Mouse (Mus musculus) MEL (cell line): ENCODE results near the gene Rora. TPM values are rescaled to one million over a fixed set of nuclear protein-coding genes. Genes with fewer than 3 reads are reported as not detected.

Experiments used
- DNase-seq: peaks from one replicate; pipeline ENCODE4 v3.0.0; 2011; ENCODE audit warnings: low read depth, low spot score
- H3K27ac ChIP-seq: 2 replicates; pipeline ENCODE4 v1.5.1; 2012; ENCODE audit warnings: low read depth, mild to moderate bottlenecking, control low read depth, low read length, moderate library complexity; ENCODE audit not compliant: control insufficient read depth
- H3K27me3 ChIP-seq, 2 experiments: fragments of 150-350 bp in 1 of 2; sonication (generic) in 1 of 2; 2 replicates each; pipeline ENCODE4 v1.6.1; 2012; ENCODE audit warnings: low read length in 2 of 2, mild to moderate bottlenecking in 2 of 2, improper control_type of control experiment in 1 of 2, moderate library complexity in 1 of 2; ENCODE audit not compliant: insufficient read depth in 2 of 2, control insufficient read depth in 1 of 2
- H3K36me3 ChIP-seq, 2 experiments: 2 replicates each; pipeline ENCODE4 v1.6.1; 2012 to 2014; ENCODE audit warnings: low read length in 2 of 2, improper control_type of control experiment in 1 of 2, inconsistent platforms in 1 of 2, mild to moderate bottlenecking in 1 of 2; ENCODE audit not compliant: insufficient read depth in 2 of 2, control insufficient read depth in 1 of 2
- H3K4me1 ChIP-seq, 2 experiments: fragments of 150-350 bp in 1 of 2; sonication (generic) in 1 of 2; 2 replicates each; pipeline ENCODE4 v1.6.1; 2012; ENCODE audit warnings: low read length in 2 of 2, improper control_type of control experiment in 1 of 2, mild to moderate bottlenecking in 1 of 2; ENCODE audit not compliant: insufficient read depth in 2 of 2, control insufficient read depth in 1 of 2
- H3K4me3 ChIP-seq, 2 experiments: fragments of 150-350 bp in 1 of 2; sonication (generic) in 1 of 2; 2 replicates each; pipeline ENCODE4 v1.5.1; 2012; ENCODE audit warnings: low read depth in 2 of 2, low read length in 2 of 2, mild to moderate bottlenecking in 2 of 2, moderate library complexity in 2 of 2, control low read depth in 1 of 2, improper control_type of control experiment in 1 of 2; ENCODE audit not compliant: control insufficient read depth in 1 of 2, insufficient read depth in 1 of 2
- H3K79me2 ChIP-seq: 2 replicates; pipeline ENCODE4 v1.6.1; 2012; ENCODE audit warnings: mild to moderate bottlenecking, low read length, moderate library complexity; ENCODE audit not compliant: control insufficient read depth, poor library complexity, insufficient read depth
- H3K9ac ChIP-seq: 2 replicates; pipeline ENCODE4 v1.6.1; 2012; ENCODE audit warnings: low read depth, mild to moderate bottlenecking, control low read depth, low read length, moderate library complexity; ENCODE audit not compliant: control insufficient read depth, poor library complexity, severe bottlenecking
- H3K9me3 ChIP-seq: fragments of 150-350 bp; sonication (generic); replicated peaks from 2 replicates; pipeline ENCODE4 v1.6.1; 2012; ENCODE audit warnings: mild to moderate bottlenecking, low read length, improper control_type of control experiment, moderate library complexity; ENCODE audit not compliant: insufficient read depth
- BHLHE40 ChIP-seq: IDR thresholded peaks from 2 replicates; pipeline ENCODE4 v1.6.1; 2012; ENCODE audit warnings: low read depth, mild to moderate bottlenecking, inconsistent platforms, low read length, improper control_type of control experiment, borderline replicate concordance
- CHD1 ChIP-seq: IDR thresholded peaks from 2 replicates; pipeline ENCODE4 v1.6.1; 2012; ENCODE audit warnings: low read depth, mild to moderate bottlenecking, inconsistent platforms, low read length, improper control_type of control experiment
- CHD2 ChIP-seq: IDR thresholded peaks from 2 replicates; pipeline ENCODE4 v1.6.1; 2011; ENCODE audit warnings: low read length, improper control_type of control experiment
- ELF1 ChIP-seq: IDR thresholded peaks from 2 replicates; pipeline ENCODE4 v1.6.1; 2014; ENCODE audit warnings: low read depth, mild to moderate bottlenecking, inconsistent platforms, low read length, improper control_type of control experiment, moderate library complexity
- EP300 ChIP-seq, 2 experiments: IDR thresholded peaks; 2 replicates each; pipeline ENCODE4 v1.6.1; 2011; ENCODE audit warnings: improper control_type of control experiment in 2 of 2, low read length in 2 of 2, low read depth in 1 of 2, mild to moderate bottlenecking in 1 of 2
- GABPA ChIP-seq: IDR thresholded peaks from 2 replicates; pipeline ENCODE4 v1.6.1; 2012; ENCODE audit warnings: low read depth, mild to moderate bottlenecking, inconsistent platforms, low read length, improper control_type of control experiment, moderate library complexity
- GATA1 ChIP-seq: IDR thresholded peaks from 2 replicates; pipeline ENCODE4 v1.6.1; 2011; ENCODE audit warnings: low read depth, low read length, improper control_type of control experiment
- JUND ChIP-seq: IDR thresholded peaks from 2 replicates; pipeline ENCODE4 v1.6.1; 2011; ENCODE audit warnings: low read depth, mild to moderate bottlenecking, improper control_type of control experiment, low read length
- KAT2A ChIP-seq: conservative IDR thresholded peaks from 2 replicates; pipeline ENCODE4 v1.6.1; 2012; ENCODE audit warnings: low read depth, low read length, improper control_type of control experiment, inconsistent platforms
- MAFK ChIP-seq: IDR thresholded peaks from 2 replicates; pipeline ENCODE4 v1.6.1; 2011; ENCODE audit warnings: low read depth, mild to moderate bottlenecking, low read length, improper control_type of control experiment, borderline replicate concordance
- MXI1 ChIP-seq: IDR thresholded peaks from 2 replicates; pipeline ENCODE4 v1.6.1; 2011; ENCODE audit warnings: mild to moderate bottlenecking, low read depth, low read length, improper control_type of control experiment
- MYB ChIP-seq: IDR thresholded peaks from 2 replicates; pipeline ENCODE4 v1.6.1; 2011; ENCODE audit warnings: mild to moderate bottlenecking, low read depth, low read length, improper control_type of control experiment
- NELFE ChIP-seq: IDR thresholded peaks from 2 replicates; pipeline ENCODE4 v1.6.1; 2011; ENCODE audit warnings: low read depth, low read length, improper control_type of control experiment
- NRF1 ChIP-seq: IDR thresholded peaks from 2 replicates; pipeline ENCODE4 v1.6.1; 2014; ENCODE audit warnings: low read depth, mild to moderate bottlenecking, inconsistent platforms, low read length, improper control_type of control experiment, moderate library complexity; ENCODE audit not compliant: poor library complexity, insufficient read depth, severe bottlenecking
- POLR2A ChIP-seq, 2 experiments: IDR thresholded peaks; 2 replicates each; pipeline ENCODE4 v1.6.1; 2011 to 2012; ENCODE audit warnings: low read length in 2 of 2, mild to moderate bottlenecking in 2 of 2, control low read depth in 1 of 2, improper control_type of control experiment in 1 of 2, low read depth in 1 of 2, moderate library complexity in 1 of 2; ENCODE audit not compliant: control insufficient read depth in 1 of 2, insufficient read depth in 1 of 2, poor library complexity in 1 of 2
- POLR2AphosphoS5 ChIP-seq: IDR thresholded peaks from 2 replicates; pipeline ENCODE4 v1.6.1; 2012; ENCODE audit warnings: low read depth, borderline replicate concordance, mild to moderate bottlenecking, inconsistent platforms, low read length, moderate library complexity, mixed read lengths
- RCOR1 ChIP-seq: IDR thresholded peaks from 2 replicates; pipeline ENCODE4 v1.6.1; 2012; ENCODE audit warnings: low read depth, mild to moderate bottlenecking, inconsistent platforms, low read length, improper control_type of control experiment
- SIN3A ChIP-seq: IDR thresholded peaks from 2 replicates; pipeline ENCODE4 v1.6.1; 2012; ENCODE audit warnings: low read length, improper control_type of control experiment, inconsistent platforms
- SMC3 ChIP-seq: IDR thresholded peaks from 2 replicates; pipeline ENCODE4 v1.6.1; 2011; ENCODE audit warnings: low read depth, low read length, improper control_type of control experiment
- UBTF ChIP-seq: IDR thresholded peaks from 2 replicates; pipeline ENCODE4 v1.6.1; 2012; ENCODE audit warnings: low read depth, mild to moderate bottlenecking, inconsistent platforms, low read length, improper control_type of control experiment, moderate library complexity, borderline replicate concordance; ENCODE audit not compliant: insufficient read depth
- USF1 ChIP-seq: IDR thresholded peaks from 2 replicates; pipeline ENCODE4 v1.6.1; 2014; ENCODE audit warnings: low read depth, mild to moderate bottlenecking, inconsistent platforms, low read length, improper control_type of control experiment, moderate library complexity
- USF2 ChIP-seq, 2 experiments: IDR thresholded peaks; 2 replicates each; pipeline ENCODE4 v1.6.1; 2011 to 2012; ENCODE audit warnings: improper control_type of control experiment in 2 of 2, low read length in 2 of 2, borderline replicate concordance in 1 of 2, inconsistent platforms in 1 of 2, low read depth in 1 of 2, mild to moderate bottlenecking in 1 of 2; ENCODE audit not compliant: insufficient read depth in 1 of 2
- ZC3H11A ChIP-seq: IDR thresholded peaks from 2 replicates; pipeline ENCODE4 v1.6.1; 2012; ENCODE audit warnings: low read depth, mild to moderate bottlenecking, inconsistent platforms, low read length, improper control_type of control experiment
- ZKSCAN1 ChIP-seq: IDR thresholded peaks from 2 replicates; pipeline ENCODE4 v1.6.1; 2012; ENCODE audit warnings: low read depth, mild to moderate bottlenecking, inconsistent platforms, low read length, improper control_type of control experiment, moderate library complexity
- ZMIZ1 ChIP-seq: IDR thresholded peaks from 2 replicates; pipeline ENCODE4 v1.6.1; 2012; ENCODE audit warnings: low read depth, mild to moderate bottlenecking, inconsistent platforms, low read length, improper control_type of control experiment, moderate library complexity
- ZNF384 ChIP-seq: IDR thresholded peaks from 2 replicates; pipeline ENCODE4 v1.6.1; 2012; ENCODE audit warnings: low read depth, mild to moderate bottlenecking, inconsistent platforms, low read length, improper control_type of control experiment
- polyA plus RNA-seq, 2 experiments: library from polyadenylated mRNA; stranded (reverse) in 1 of 2; unstranded in 1 of 2; fragments of >175 nt in 1 of 2; fragments of >200 nt in 1 of 2; gene quantifications; 2 replicates each; pipeline versions ENCODE4 v1.2.1 to v1.2.4; 2012; ENCODE audit warnings: low replicate concordance in 2 of 2, low read depth in 1 of 2; ENCODE audit not compliant: insufficient read length in 2 of 2, insufficient read depth in 1 of 2, missing spikeins in 1 of 2
- total RNA-seq: library from RNA; depleted of rRNA; stranded (reverse); fragments of 300-350 nt; gene quantifications from 2 replicates; pipeline ENCODE4 v1.2.3, GENCODE M21; 2012

Rora gene
- total and polyA plus RNA-seq, 3 experiments: not detected

DNA sequence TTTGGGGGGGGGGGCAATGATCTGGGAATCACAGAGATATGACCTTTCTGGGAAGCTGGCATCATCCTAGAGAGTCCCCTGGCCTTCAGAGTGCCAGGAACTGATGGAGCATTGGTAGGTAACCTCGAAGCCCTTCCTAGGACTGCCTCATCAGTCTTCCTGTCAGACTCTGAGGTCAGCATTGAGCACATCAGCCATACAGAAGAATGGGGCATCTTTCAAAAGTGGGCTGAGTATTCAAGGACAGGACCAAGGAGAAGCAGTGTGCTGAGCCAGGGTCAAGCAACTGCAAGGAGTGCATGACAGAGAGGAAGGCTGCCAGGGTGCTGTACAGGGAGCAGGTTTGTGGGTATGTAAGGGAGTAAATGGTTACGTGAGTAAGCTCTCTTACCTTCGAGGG is 523.4 kb downstream of the Rora start:
- Histone ChIP-seq H3K79me2 (no peaks in the 10 kb centered on the region), H3K4me1 (no peaks in the 10 kb centered on the region), H3K9me3 (no peaks in the 10 kb centered on the region), H3K4me3 (no peak overlapping the region), H3K9ac (no peak overlapping the region), H3K27ac (no peak overlapping the region), H3K27me3 (no peaks in the 10 kb centered on the region), H3K36me3 (no peaks in the 10 kb centered on the region)
- TF ChIP-seq UBTF (no peak), GABPA (no peak), ZKSCAN1 (no peak), MXI1 (no peak), EP300 (IDR thresholded peaks at IDR 0.05; ENCODE audit: low read depth in 1 of 2, low read length in 2 of 2) (no peak), USF1 (no peak), CHD1 (no peak), KAT2A (no peak), MYB (no peak), NRF1 (no peak), ELF1 (no peak), ZMIZ1 (no peak), USF2 (IDR thresholded peaks at IDR 0.05; ENCODE audit: borderline replicate concordance in 1 of 2, insufficient read depth in 1 of 2, low read depth in 1 of 2, low read length in 2 of 2) (no peak), RCOR1 (no peak), SIN3A (no peak)
- no peak for DNase-seq

DNA sequence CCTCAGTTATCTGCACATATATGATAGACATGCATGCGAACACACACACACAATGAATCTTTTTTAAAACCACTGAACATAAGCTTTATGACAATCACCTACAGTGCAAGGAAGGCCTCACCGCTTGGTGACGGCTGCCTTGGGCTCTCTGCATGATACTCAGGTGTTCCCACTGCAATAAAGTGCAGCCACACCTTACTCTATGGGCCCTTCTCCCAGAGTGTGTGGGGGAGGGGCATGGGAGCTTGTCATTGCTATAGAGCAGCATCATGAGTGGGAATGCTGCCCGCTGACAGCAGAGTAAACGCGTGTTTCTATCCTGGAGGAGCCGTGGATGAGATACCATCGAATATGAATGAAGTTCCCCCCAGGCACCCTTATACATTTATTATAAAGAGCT is 525.6 kb downstream of the Rora start:
- H3K79me2 ChIP-seq: no peaks in the 10 kb centered on the region
- no peaks in the 10 kb centered on the region for H3K9me3 ChIP-seq
- TF ChIP-seq BHLHE40: no peak
- no peak for TF ChIP-seq MAFK
- no peak for TF ChIP-seq ZC3H11A
- no peak for TF ChIP-seq CHD2
- TF ChIP-seq POLR2AphosphoS5: no peak
- TF ChIP-seq MYB: no peak
- no peak for TF ChIP-seq POLR2A (IDR thresholded peaks at IDR 0.05; ENCODE audit: control insufficient read depth in 1 of 2, insufficient read depth in 1 of 2, low read depth in 1 of 2, low read length in 2 of 2, poor library complexity in 1 of 2)
- no peak for TF ChIP-seq USF1
- no peak for TF ChIP-seq NRF1
- TF ChIP-seq EP300 (IDR thresholded peaks at IDR 0.05; ENCODE audit: low read depth in 1 of 2, low read length in 2 of 2): no peak
- TF ChIP-seq RCOR1: no peak
- no peak for TF ChIP-seq NELFE
- TF ChIP-seq CHD1: no peak
- TF ChIP-seq JUND: no peak
- no peak for TF ChIP-seq ZKSCAN1
- no peak for TF ChIP-seq UBTF
- no peak for TF ChIP-seq GATA1
- TF ChIP-seq SMC3: no peak
- no peak for TF ChIP-seq ZNF384
- TF ChIP-seq MXI1: no peak
- no peaks in the 10 kb centered on the region for H3K27me3 ChIP-seq
- no peak overlapping the region for H3K9ac ChIP-seq
- H3K4me3 ChIP-seq: no peak overlapping the region
- DNase-seq: no peak
- H3K4me1 ChIP-seq: no peaks in the 10 kb centered on the region
- no peak overlapping the region for H3K27ac ChIP-seq
- no peaks in the 10 kb centered on the region for H3K36me3 ChIP-seq
